Mouse (Mus musculus): ENCODE data around the gene Fam210b.

Fam210b gene

GRCm38 (mm10) chr2:172350773-172351172 is 5.4 kb downstream of the Fam210b start:
- DNase-seq = peak; percentile 26

GRCm38 (mm10) chr2:172353218-172353617 is 7.9 kb downstream of the Fam210b start:
- no peak for DNase-seq

GRCm38 (mm10) chr2:172354761-172355160 is 9.4 kb downstream of the Fam210b start:
- DNase-seq = no peak

- no peak for DNase-seq
Observed at GRCm38 (mm10) chr2:172355833-172356232, 10.5 kb downstream of the Fam210b start.

GRCm38 (mm10) chr2:172363176-172363575 is 17.8 kb downstream of the Fam210b start:
- no peak for DNase-seq

- DNase-seq = peak; percentile 97
Observed at GRCm38 (mm10) chr2:172370411-172371223, 25.3 kb downstream of the Fam210b start, which contains the start of the genes Aurka and Cstf1. Gene Aurka (minus strand): TSS chr2:172370535. Gene Cstf1 (plus strand): TSS chr2:172370681.

- DNase-seq = no peak
Observed at GRCm38 (mm10) chr2:172371258-172371657, 25.9 kb downstream of the Fam210b start.

GRCm38 (mm10) chr2:172376551-172376950 is 31.2 kb downstream of the Fam210b start:
- peak; percentile 21 for DNase-seq

- DNase-seq = peak; percentile 26
Observed at GRCm38 (mm10) chr2:172376999-172377515, 31.7 kb downstream of the Fam210b start.

GRCm38 (mm10) chr2:172378332-172378731 is 33.0 kb downstream of the Fam210b start:
- DNase-seq = peak; percentile 70

- no peak for DNase-seq
Observed at GRCm38 (mm10) chr2:172380513-172380912, 35.1 kb downstream of the Fam210b start.

GRCm38 (mm10) chr2:172381341-172381740 is 36.0 kb downstream of the Fam210b start:
- DNase-seq = no peak

- DNase-seq = no peak
Observed at GRCm38 (mm10) chr2:172381898-172382297, 36.5 kb downstream of the Fam210b start.

GRCm38 (mm10) chr2:172384715-172385114 is 39.4 kb downstream of the Fam210b start:
- DNase-seq = no peak

GRCm38 (mm10) chr2:172390341-172390740 is 45.0 kb downstream of the Fam210b start:
- DNase-seq = no peak

GRCm38 (mm10) chr2:172392041-172392521 is 46.7 kb downstream of the Fam210b start:
- no peak for DNase-seq

GRCm38 (mm10) chr2:172393391-172394051 is 48.2 kb downstream of the Fam210b start, which contains the start of gene Cass4:
Gene Cass4 (plus strand): TSS chr2:172393794.
- DNase-seq = peak; percentile 75

- DNase-seq = no peak
Observed at GRCm38 (mm10) chr2:172394052-172394392, 48.7 kb downstream of the Fam210b start.

- no peak for DNase-seq
Observed at GRCm38 (mm10) chr2:172394671-172395070, 49.3 kb downstream of the Fam210b start.

- DNase-seq = no peak
Observed at GRCm38 (mm10) chr2:172395961-172396360, 50.6 kb downstream of the Fam210b start.

GRCm38 (mm10) chr2:172399901-172400300 is 54.5 kb downstream of the Fam210b start:
- DNase-seq = peak; percentile 64

- peak; percentile 72 for DNase-seq
Observed at GRCm38 (mm10) chr2:172401116-172401825, 55.9 kb downstream of the Fam210b start.

GRCm38 (mm10) chr2:172404239-172404638 is 58.9 kb downstream of the Fam210b start:
- DNase-seq = no peak

Measured in lung, postnatal 36 days (tissue).